Mouse (Mus musculus): ENCODE measurements around the gene Pctp. TPM values are rescaled to one million over a fixed set of nuclear protein-coding genes. Genes with fewer than 3 reads are reported as not detected.
A peak's percentile ranks its signal among the peaks of the same experiment; 100 is the strongest.

Pctp gene
- total and polyA plus RNA-seq, 3 experiments, result 24.6 to 31.8 (median 28.0) TPM

- no peak for TF ChIP-seq E2F4 (IDR thresholded peaks at IDR 0.05; ENCODE audit: insufficient replicate concordance, low read depth, low read length)
- TF ChIP-seq KAT2A (IDR thresholded peaks at IDR 0.05; ENCODE audit: insufficient replicate concordance, low read length), result no peak
- TF ChIP-seq USF2 (conservative IDR thresholded peaks at IDR 0.05; ENCODE audit: low read depth, low read length), result no peak
- TF ChIP-seq POLR2A (IDR thresholded peaks at IDR 0.05; ENCODE audit: low read depth, low read length), result no peak
- TF ChIP-seq USF1 (IDR thresholded peaks at IDR 0.05; ENCODE audit: low read depth, low read length), result no peak
- TF ChIP-seq EP300 (IDR thresholded peaks at IDR 0.05; ENCODE audit: low read length), result no peak
- no peak for TF ChIP-seq MAFK (IDR thresholded peaks at IDR 0.05; ENCODE audit: insufficient replicate concordance, low read length)
- TF ChIP-seq PAX5 (IDR thresholded peaks at IDR 0.05; ENCODE audit: low read length), result no peak
- no peak for TF ChIP-seq TBP (conservative IDR thresholded peaks at IDR 0.05; ENCODE audit: low read depth, low read length)
- no peak for TF ChIP-seq ZKSCAN1 (IDR thresholded peaks at IDR 0.05; ENCODE audit: borderline replicate concordance, low read depth, low read length)
- no peak for TF ChIP-seq JUN (IDR thresholded peaks at IDR 0.05; ENCODE audit: insufficient read depth, low read depth, low read length)
- no peak for TF ChIP-seq CHD1 (IDR thresholded peaks at IDR 0.05; ENCODE audit: low read depth, low read length)
- no peak for TF ChIP-seq SMC3 (IDR thresholded peaks at IDR 0.05; ENCODE audit: low read depth, low read length)
- TF ChIP-seq ZC3H11A (IDR thresholded peaks at IDR 0.05; ENCODE audit: low read depth, low read length), result no peak
- Histone ChIP-seq H3K4me3 (replicated peaks in 1 of 3; ENCODE audit: low read depth in 2 of 3, low read length in 2 of 3, poor library complexity in 1 of 3) (no peak overlapping the region), H3K4me2 (ENCODE audit: insufficient read depth, low read depth, poor library complexity, severe bottlenecking) (no peak overlapping the region), H3K9me3 (replicated peaks; ENCODE audit: low read length) (peaks cover 4% of the 10 kb centered on the region), H3K9ac (ENCODE audit: insufficient read depth, low read depth) (no peak overlapping the region), H3K27me3 (replicated peaks) (no peaks in the 10 kb centered on the region), H3K79me2 (replicated peaks; ENCODE audit: control insufficient read depth, extremely low read depth, insufficient read depth, poor library complexity, severe bottlenecking) (no peaks in the 10 kb centered on the region), H3K27ac (ENCODE audit: insufficient read depth, low read depth) (no peak overlapping the region), H3K36me3 (replicated peaks in 1 of 2; ENCODE audit: control insufficient read depth in 1 of 2, insufficient read depth in 1 of 2, low read length in 1 of 2) (peaks cover 0 to 19% of the 10 kb centered on the region in 2 experiments), H3K4me1 (ENCODE audit: control insufficient read depth in 1 of 2, insufficient read depth in 2 of 2) (peaks cover 30 to 66% of the 10 kb centered on the region in 2 experiments)
- in situ Hi-C loops (cut with MboI; ENCODE audit: low pct_ligation_motif_present, low pct_unique_long_range_greater_than_20kb, low sequenced_read_pairs) (loop anchor here (25.0 kb wide), 1 partner anchor 628 kb away; no protein-coding TSS in a partner anchor), dilution Hi-C loops (cut with MboI; ENCODE audit: extremely low pct_ligation_motif_present, extremely low pct_unique_long_range_greater_than_20kb, low sequenced_read_pairs) (no loop called here)
- no peak for DNase-seq (ENCODE audit: extremely low read depth)
Observed at GRCm38 (mm10) chr11:89984436-89984835, 18.3 kb downstream of the Pctp start.

- H3K36me3 ChIP-seq (replicated peaks in 1 of 2; ENCODE audit: control insufficient read depth in 1 of 2, insufficient read depth in 1 of 2, low read length in 1 of 2), result peaks cover 0 to 17% of the 10 kb centered on the region in 2 experiments
Observed at GRCm38 (mm10) chr11:89982918-89983317, 19.8 kb downstream of the Pctp start.

More at GRCm38 (mm10) chr11:89982918-89983317, 19.8 kb downstream of the Pctp start:
- Histone ChIP-seq H3K4me1 (ENCODE audit: control insufficient read depth in 1 of 2, insufficient read depth in 2 of 2) (peaks cover 41 to 75% of the 10 kb centered on the region in 2 experiments), H3K27me3 (replicated peaks) (no peaks in the 10 kb centered on the region), H3K27ac (ENCODE audit: insufficient read depth, low read depth) (no peak overlapping the region), H3K9ac (ENCODE audit: insufficient read depth, low read depth) (no peak overlapping the region), H3K9me3 (replicated peaks; ENCODE audit: low read length) (peaks cover 4% of the 10 kb centered on the region), H3K4me3 (replicated peaks in 1 of 3; ENCODE audit: low read depth in 2 of 3, low read length in 2 of 3, poor library complexity in 1 of 3) (no peak overlapping the region), H3K79me2 (replicated peaks; ENCODE audit: control insufficient read depth, extremely low read depth, insufficient read depth, poor library complexity, severe bottlenecking) (no peaks in the 10 kb centered on the region), H3K4me2 (ENCODE audit: insufficient read depth, low read depth, poor library complexity, severe bottlenecking) (no peak overlapping the region)
- no peak for DNase-seq (ENCODE audit: extremely low read depth)
- in situ Hi-C loops (cut with MboI; ENCODE audit: low pct_ligation_motif_present, low pct_unique_long_range_greater_than_20kb, low sequenced_read_pairs), result loop anchor here (25.0 kb wide), 1 partner anchor 629 kb away; no protein-coding TSS in a partner anchor
- dilution Hi-C loops (cut with MboI; ENCODE audit: extremely low pct_ligation_motif_present, extremely low pct_unique_long_range_greater_than_20kb, low sequenced_read_pairs), result no loop called here
- peak in 1 of 2 experiments; percentile 36; a peak in 3 of 4 replicates for TF ChIP-seq CTCF (conservative IDR thresholded peaks at IDR 0.05 in 1 of 2, IDR thresholded peaks at IDR 0.05 in 1 of 2; ENCODE audit: low read depth in 2 of 2, low read length in 2 of 2)
- no peak for TF ChIP-seq ELF1 (IDR thresholded peaks at IDR 0.05; ENCODE audit: low read depth, low read length)
- no peak for TF ChIP-seq EP300 (IDR thresholded peaks at IDR 0.05; ENCODE audit: low read length)
- peak; percentile 33 for TF ChIP-seq RAD21 (IDR thresholded peaks at IDR 0.05; ENCODE audit: low read depth, low read length)
- no peak for TF ChIP-seq TCF12 (IDR thresholded peaks at IDR 0.05; ENCODE audit: low read depth, low read length)
- no peak for TF ChIP-seq SIN3A (IDR thresholded peaks at IDR 0.05; ENCODE audit: low read length)
- TF ChIP-seq USF2 (conservative IDR thresholded peaks at IDR 0.05; ENCODE audit: low read depth, low read length), result no peak
- TF ChIP-seq BHLHE40 (IDR thresholded peaks at IDR 0.05; ENCODE audit: low read depth, low read length), result peak; percentile 62
- no peak for TF ChIP-seq ZC3H11A (IDR thresholded peaks at IDR 0.05; ENCODE audit: low read depth, low read length)
- no peak for TF ChIP-seq SMC3 (IDR thresholded peaks at IDR 0.05; ENCODE audit: low read depth, low read length)

Data from CH12.LX (cell line).